Mouse (Mus musculus) midbrain, postnatal 0 days (tissue): ENCODE measurements around the gene Ssbp2. TPM values are rescaled to one million over a fixed set of nuclear protein-coding genes. Genes with fewer than 3 reads are reported as not detected.

Source experiments
- ATAC-seq: fragments of 200-750 bp; cut with Nextera tagmentation; 2 replicates; pipeline ENCODE4 v1.8.0; 2017; ENCODE audit warnings: moderate number of reproducible peaks, mild to moderate bottlenecking, moderate TSS enrichment, moderate library complexity; ENCODE audit not compliant: low FRiP score
- DNase-seq: peaks from one replicate; pipeline ENCODE4 v3.0.0-alpha.2; 2015; ENCODE audit warnings: low spot score
- H3K27ac ChIP-seq: fragments of 300-500 bp; sonication (generic); 2 replicates; pipeline ENCODE4 v1.5.1; 2014; ENCODE audit warnings: low read depth, mild to moderate bottlenecking, low read length, mixed read lengths
- H3K27me3 ChIP-seq: fragments of 300-500 bp; sonication (generic); 2 replicates; pipeline ENCODE4 v1.6.1; 2014; ENCODE audit warnings: low read length, control low read depth, mixed read lengths; ENCODE audit not compliant: insufficient read depth
- H3K36me3 ChIP-seq: fragments of 300-500 bp; sonication (generic); 2 replicates; pipeline ENCODE4 v1.6.1; 2014; ENCODE audit warnings: low read length, control low read depth, mixed read lengths; ENCODE audit not compliant: insufficient read depth
- H3K4me1 ChIP-seq: fragments of 300-500 bp; sonication (generic); 2 replicates; pipeline ENCODE4 v1.6.1; 2014; ENCODE audit warnings: mild to moderate bottlenecking, control low read depth, antibody characterized with exemption, low read length, mixed read lengths; ENCODE audit not compliant: insufficient read depth
- H3K4me2 ChIP-seq: fragments of 300-500 bp; sonication (generic); 2 replicates; pipeline ENCODE4 v1.6.1; 2014; ENCODE audit warnings: low read depth, mild to moderate bottlenecking, low read length, mixed read lengths; ENCODE audit not compliant: poor library complexity, severe bottlenecking
- H3K4me3 ChIP-seq: fragments of 300-500 bp; sonication (generic); 2 replicates; pipeline ENCODE4 v1.5.1; 2014; ENCODE audit warnings: low read depth, mild to moderate bottlenecking, low read length, moderate library complexity
- H3K9ac ChIP-seq: fragments of 300-500 bp; sonication (generic); replicated peaks from 2 replicates; pipeline ENCODE4 v1.6.1; 2014; ENCODE audit warnings: mild to moderate bottlenecking, low read length, moderate library complexity, mixed read lengths; ENCODE audit not compliant: poor library complexity, severe bottlenecking
- H3K9me3 ChIP-seq: fragments of 300-500 bp; sonication (generic); 2 replicates; pipeline ENCODE4 v1.6.1; 2016; ENCODE audit warnings: low read length, control low read depth
- CTCF ChIP-seq: IDR thresholded peaks from 2 replicates; pipeline ENCODE4 v1.5.1; 2016; ENCODE audit warnings: antibody characterized with exemption, mild to moderate bottlenecking
- WGBS: fragments of 180-500 bp; shearing (Covaris S2); extraction: QIAGEN DNeasy Blood & Tissue Kit; methylation state at CpG from one replicate; pipeline ENCODE4 v1.1.7; 2014; 5-methylcytosine and 5-hydroxymethylcytosine counted together
- polyA plus RNA-seq: library from polyadenylated mRNA; unstranded; fragments of >200 nt; fragmentation: Nextera tagmentation; extraction: Ambion mirVana; gene quantifications from 2 replicates; pipeline ENCODE4 v1.2.1, GENCODE M21; 2015
- total RNA-seq: library from RNA; depleted of rRNA; stranded (reverse); fragments of >200 nt; gene quantifications from 2 replicates; pipeline ENCODE4 v1.2.3, GENCODE M21; 2014

Gene Ssbp2
- total and polyA plus RNA-seq, 2 experiments from 2014 or later = 156 to 167 TPM

- Histone ChIP-seq H3K27ac (no peak overlapping the region), H3K27me3 (no peaks in the 10 kb centered on the region), H3K36me3 (no peaks in the 10 kb centered on the region), H3K4me1 (no peaks in the 10 kb centered on the region), H3K9ac (no peak overlapping the region), H3K4me2 (no peak overlapping the region), H3K4me3 (no peak overlapping the region), H3K9me3 (no peaks in the 10 kb centered on the region)
- WGBS = 97% methylated on average over 3 of the region's 3 CpGs
- no peak for TF ChIP-seq CTCF
- DNase-seq (no peak), ATAC-seq (no peak)
Measured at GRCm38 (mm10) chr13:91501735-91502134, 41.7 kb downstream of the Ssbp2 start.

GRCm38 (mm10) chr13:91502642-91503373 is 42.7 kb downstream of the Ssbp2 start:
- no peak overlapping the region for H3K9ac ChIP-seq
- no peaks in the 10 kb centered on the region for H3K27me3 ChIP-seq
- no peak overlapping the region for H3K4me3 ChIP-seq
- no peak for TF ChIP-seq CTCF
- no peaks in the 10 kb centered on the region for H3K4me1 ChIP-seq
- H3K4me2 ChIP-seq = no peak overlapping the region
- no peak overlapping the region for H3K27ac ChIP-seq
- DNase-seq (no peak), ATAC-seq (no peak)
- 77% methylated on average over 12 of the region's 12 CpGs for whole genome bisulfite sequencing
- no peaks in the 10 kb centered on the region for H3K36me3 ChIP-seq
- no peaks in the 10 kb centered on the region for H3K9me3 ChIP-seq

GRCm38 (mm10) chr13:91508991-91509390 is 48.9 kb downstream of the Ssbp2 start:
- Histone ChIP-seq H3K27me3 (no peaks in the 10 kb centered on the region), H3K36me3 (no peaks in the 10 kb centered on the region), H3K4me2 (no peak overlapping the region), H3K4me1 (no peaks in the 10 kb centered on the region), H3K9me3 (no peaks in the 10 kb centered on the region), H3K9ac (no peak overlapping the region), H3K4me3 (no peak overlapping the region), H3K27ac (no peak overlapping the region)
- WGBS = 89% methylated on average over 1 of the region's 1 CpGs
- TF ChIP-seq CTCF = no peak
- no peak for ATAC-seq
- DNase-seq = no peak

- Histone ChIP-seq H3K27ac (no peak overlapping the region), H3K4me2 (no peak overlapping the region), H3K4me1 (no peaks in the 10 kb centered on the region), H3K4me3 (no peak overlapping the region), H3K9ac (no peak overlapping the region), H3K36me3 (no peaks in the 10 kb centered on the region), H3K9me3 (no peaks in the 10 kb centered on the region), H3K27me3 (no peaks in the 10 kb centered on the region)
- TF ChIP-seq CTCF = no peak
- ATAC-seq (no peak), DNase-seq (no peak)
- 63% methylated on average over 2 of the region's 2 CpGs for WGBS
Measured at GRCm38 (mm10) chr13:91509467-91509866, 49.4 kb downstream of the Ssbp2 start.

- DNase-seq (no peak), ATAC-seq (no peak)
- H3K9ac ChIP-seq = no peak overlapping the region
- no peak overlapping the region for H3K27ac ChIP-seq
- no peaks in the 10 kb centered on the region for H3K9me3 ChIP-seq
- no peaks in the 10 kb centered on the region for H3K27me3 ChIP-seq
- no peaks in the 10 kb centered on the region for H3K4me1 ChIP-seq
- no peak for TF ChIP-seq CTCF
- 89% methylated on average over 4 of the region's 4 CpGs for WGBS
- H3K4me3 ChIP-seq = no peak overlapping the region
- no peak overlapping the region for H3K4me2 ChIP-seq
- no peaks in the 10 kb centered on the region for H3K36me3 ChIP-seq
Measured at GRCm38 (mm10) chr13:91514979-91515378, 54.9 kb downstream of the Ssbp2 start.

- no peak for ATAC-seq
- Histone ChIP-seq H3K9me3 (no peaks in the 10 kb centered on the region), H3K36me3 (no peaks in the 10 kb centered on the region), H3K4me2 (no peak overlapping the region), H3K27ac (no peak overlapping the region), H3K4me3 (no peak overlapping the region), H3K9ac (no peak overlapping the region), H3K4me1 (no peaks in the 10 kb centered on the region), H3K27me3 (no peaks in the 10 kb centered on the region)
- TF ChIP-seq CTCF = no peak
- no peak for DNase-seq
- WGBS = 31% methylated on average over 4 of the region's 4 CpGs
Measured at GRCm38 (mm10) chr13:91520073-91520750, 60.1 kb downstream of the Ssbp2 start.
